Mouse (Mus musculus): ENCODE measurements at regions not wholly inside any gene's neighbourhood (a gene's known extent, or its start where the extent isn't known, plus 50 kb on each side); places are given as distances from the start of the nearest gene placed in this dataset.
A peak's percentile ranks its signal among the peaks of the same experiment; 100 is the strongest.

- DNase-seq, result no peak
Measured at GRCm38 (mm10) chr10:39316533-39316932, 52.1 kb upstream of the Fyn start.

- DNase-seq, result no peak
Measured at GRCm38 (mm10) chr10:39315434-39316174, 53.1 kb upstream of the Fyn start.

- DNase-seq, result no peak
Measured at GRCm38 (mm10) chr10:39311501-39311900, 57.2 kb upstream of the Fyn start.

GRCm38 (mm10) chr10:39308535-39308934 is 60.1 kb upstream of the Fyn start:
- DNase-seq, result no peak

- no peak for DNase-seq
Measured at GRCm38 (mm10) chr10:39292703-39293496, 75.8 kb upstream of the Fyn start.

- peak; percentile 25 to 46 for DNase-seq
Measured at GRCm38 (mm10) chr10:39291747-39292198, 76.9 kb upstream of the Fyn start.

- DNase-seq, result peak; percentile 32 to 50
Measured at GRCm38 (mm10) chr10:39291134-39291746, 77.4 kb upstream of the Fyn start.

GRCm38 (mm10) chr10:39290245-39290644 is 78.4 kb upstream of the Fyn start:
- DNase-seq, result no peak

- no peak for DNase-seq
Measured at GRCm38 (mm10) chr10:39280366-39281000, 88.2 kb upstream of the Fyn start.

GRCm38 (mm10) chr10:39274202-39274601 is 94.5 kb upstream of the Fyn start:
- DNase-seq, result no peak

- DNase-seq, result no peak
Measured at GRCm38 (mm10) chr10:39273426-39273825, 95.2 kb upstream of the Fyn start.

- no peak for DNase-seq
Measured at GRCm38 (mm10) chr10:39272387-39272949, 96.2 kb upstream of the Fyn start.

GRCm38 (mm10) chr10:39270406-39270805 is 98.2 kb upstream of the Fyn start:
- DNase-seq, result no peak

GRCm38 (mm10) chr10:39267236-39267635 is 101.4 kb upstream of the Fyn start:
- no peak for DNase-seq

- DNase-seq, result peak; percentile 87 to 89
Measured at GRCm38 (mm10) chr10:39266482-39266881, 102.2 kb upstream of the Fyn start.

GRCm38 (mm10) chr10:39262466-39262865 is 98.9 kb upstream of the Ccn6 start:
- no peak for DNase-seq

- no peak for DNase-seq
Measured at GRCm38 (mm10) chr10:39261174-39262145, 97.9 kb upstream of the Ccn6 start.

- no peak for DNase-seq
Measured at GRCm38 (mm10) chr10:39260061-39260460, 96.5 kb upstream of the Ccn6 start.

- no peak for DNase-seq
Measured at GRCm38 (mm10) chr10:39257371-39258154, 94.0 kb upstream of the Ccn6 start.

GRCm38 (mm10) chr10:39254561-39254960 is 91.0 kb upstream of the Ccn6 start:
- no peak for DNase-seq

GRCm38 (mm10) chr10:39250039-39250438 is 86.4 kb upstream of the Ccn6 start:
- DNase-seq, result no peak
